Mouse (Mus musculus) small intestine, adult 2 months (tissue): Measurements from ENCODE around the gene Hist1h4f.

Experiments
- CTCF ChIP-seq: fragments of 200-500 bp; IDR thresholded peaks from 2 replicates; pipeline ENCODE4 v1.5.1; 2012; ENCODE audit warnings: low read depth, mild to moderate bottlenecking, control low read depth, inconsistent platforms, low read length, moderate library complexity, mixed read lengths; ENCODE audit not compliant: insufficient replicate concordance, insufficient read length; ENCODE audit errors: extremely low read depth
- POLR2A ChIP-seq: fragments of 200-500 bp; IDR thresholded peaks from 2 replicates; pipeline ENCODE4 v1.6.1; 2012; ENCODE audit warnings: low read depth, mild to moderate bottlenecking, control low read depth, inconsistent platforms, low read length, moderate library complexity

DNA sequence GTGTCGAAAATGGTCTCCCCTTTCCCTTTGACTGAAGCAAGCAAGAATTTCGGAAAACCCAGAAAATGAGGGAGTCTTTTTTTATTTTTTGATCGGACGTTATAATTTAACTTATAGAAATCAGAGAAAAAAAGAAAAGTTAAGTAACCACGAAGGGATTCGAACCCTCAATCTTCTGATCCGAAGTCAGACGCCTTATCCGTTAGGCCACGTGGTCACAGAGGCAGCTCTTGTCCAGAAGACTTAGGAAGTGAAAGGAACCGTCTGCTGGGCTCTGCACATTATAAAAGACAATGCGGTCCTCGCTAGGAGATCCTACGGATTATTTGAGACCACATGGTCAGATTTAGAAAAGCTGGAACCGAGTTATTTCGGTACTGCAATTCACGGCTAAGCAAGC lies 25.1 kb downstream of the Hist1h4f start:
- TF ChIP-seq CTCF = no peak
- no peak for TF ChIP-seq POLR2A
